Mouse (Mus musculus) c-Kit-negative CD71-positive TER-119-positive erythroid progenitor cells, embryonic 14.5 days (primary cell): ENCODE measurements around the gene Psmd1.

Source experiments
- DNase-seq: peaks from one replicate; pipeline ENCODE4 v3.0.0-alpha.2; 2013; ENCODE audit warnings: low read depth, low spot score

Psmd1 gene

DNA sequence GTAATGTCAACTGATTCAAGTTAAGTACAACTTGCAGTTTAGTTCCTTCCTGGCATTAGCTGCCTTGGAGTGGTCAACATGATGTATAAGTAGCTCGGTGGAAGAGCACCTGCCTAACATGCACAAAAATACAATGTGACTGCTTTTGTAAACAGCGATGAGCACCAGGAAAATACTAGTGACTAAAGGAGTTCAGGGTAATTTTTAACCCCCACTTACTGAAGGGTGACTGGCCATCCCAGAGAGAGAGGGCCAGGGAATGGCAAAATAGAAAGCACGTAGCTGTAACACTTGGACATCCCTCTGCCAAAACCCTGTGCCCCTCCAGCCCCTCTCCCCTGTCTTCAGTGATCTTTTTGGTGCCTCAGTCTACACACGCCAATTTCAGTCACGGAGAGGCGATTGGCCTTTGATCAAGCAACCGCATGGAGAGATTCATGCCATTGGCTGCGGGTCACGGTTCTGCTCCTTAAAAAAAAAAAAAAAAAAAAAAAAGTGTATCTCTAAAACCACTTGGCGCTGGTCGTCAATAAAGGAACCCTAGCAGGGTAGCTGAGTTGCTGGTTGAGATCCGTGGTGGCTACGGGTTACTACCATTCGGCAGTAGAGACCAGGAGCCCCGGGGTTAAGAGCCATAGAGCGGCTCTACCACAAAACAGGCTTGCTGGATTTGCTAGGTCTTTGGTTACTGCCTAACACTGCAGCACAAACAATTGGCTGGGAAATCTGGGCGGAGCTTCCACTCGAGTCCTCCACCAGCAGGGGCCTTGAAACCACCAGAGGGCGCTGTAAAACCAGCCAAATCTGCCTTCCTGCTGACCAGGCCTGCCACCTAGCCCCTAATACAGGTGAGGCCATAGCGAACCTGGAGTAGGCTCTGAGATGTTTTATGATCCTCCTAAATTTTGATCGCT lies 5.1 kb upstream of the Psmd1 start:
- peak; percentile 76 for DNase-seq

DNA sequence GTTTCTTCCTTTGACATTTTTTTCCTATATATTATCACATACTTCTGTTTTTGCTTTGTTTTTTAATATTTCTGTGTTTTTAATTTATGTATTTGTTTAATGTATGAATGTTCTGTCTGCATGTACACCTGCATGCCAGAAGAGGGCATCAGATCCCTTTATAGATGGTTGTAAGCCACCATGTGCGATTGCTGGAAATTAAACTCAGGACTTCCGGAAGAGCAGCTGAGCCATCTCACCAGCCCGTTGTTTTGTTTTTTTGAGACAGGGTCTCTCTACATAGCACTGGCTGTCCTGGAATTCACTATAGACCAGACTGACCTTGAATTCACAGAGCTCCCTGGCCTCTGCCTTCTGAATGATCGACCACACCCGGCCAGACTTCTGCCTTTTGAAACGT lies 1.7 kb upstream of the Psmd1 start:
- DNase-seq: no peak

GRCm38 (mm10) chr1:86076565-86076964 lies 12.4 kb downstream of the Psmd1 start:
- DNase-seq: no peak

- DNase-seq: no peak
Observed at GRCm38 (mm10) chr1:86094413-86094812, 30.2 kb downstream of the Psmd1 start.

GRCm38 (mm10) chr1:86105054-86105453 lies 40.9 kb downstream of the Psmd1 start:
- no peak for DNase-seq

DNA sequence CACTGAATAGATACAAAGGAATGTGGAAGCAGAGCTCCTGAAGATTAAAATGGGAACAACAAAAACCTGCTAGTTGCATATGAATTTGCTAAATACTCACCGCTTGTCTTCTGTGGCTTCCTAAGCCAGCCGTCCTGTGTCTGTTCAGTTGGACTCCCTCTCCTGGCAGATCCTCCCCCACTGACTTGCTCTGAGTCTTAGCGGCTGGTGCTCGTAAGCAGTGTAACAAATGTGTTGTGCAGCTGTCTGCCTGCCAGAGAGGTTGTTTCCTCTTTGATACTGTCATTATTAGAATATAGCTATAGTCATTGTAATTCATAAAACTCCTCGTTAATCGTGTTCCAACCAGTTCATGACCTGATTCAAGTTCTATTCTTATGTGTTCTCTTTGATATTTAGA lies 47.6 kb downstream of the Psmd1 start, which contains the start of gene Htr2b:
Gene Htr2b (minus strand): TSS at position 192 of the 400 bp plus-strand sequence.
- no peak for DNase-seq

DNA sequence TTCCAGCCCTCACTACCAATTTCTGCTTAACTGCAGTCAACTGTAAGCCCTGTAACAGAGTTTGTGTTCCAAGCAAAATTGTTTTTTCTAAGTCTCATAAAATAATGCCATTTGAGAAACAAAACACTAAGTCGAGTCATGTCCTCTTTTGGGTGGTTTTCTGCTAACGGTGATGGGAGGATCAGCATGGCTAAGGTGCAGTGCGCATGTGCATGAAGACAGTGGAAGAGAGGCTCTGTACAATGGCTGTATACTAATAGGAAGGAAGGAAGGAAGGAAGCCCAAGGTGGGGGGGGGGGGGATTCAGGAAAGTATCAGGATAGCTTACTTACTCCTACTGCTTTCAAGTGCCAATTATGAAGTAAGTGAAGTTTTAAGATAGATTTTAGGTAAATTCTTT lies 50.0 kb downstream of the Psmd1 start:
- no peak for DNase-seq

DNA sequence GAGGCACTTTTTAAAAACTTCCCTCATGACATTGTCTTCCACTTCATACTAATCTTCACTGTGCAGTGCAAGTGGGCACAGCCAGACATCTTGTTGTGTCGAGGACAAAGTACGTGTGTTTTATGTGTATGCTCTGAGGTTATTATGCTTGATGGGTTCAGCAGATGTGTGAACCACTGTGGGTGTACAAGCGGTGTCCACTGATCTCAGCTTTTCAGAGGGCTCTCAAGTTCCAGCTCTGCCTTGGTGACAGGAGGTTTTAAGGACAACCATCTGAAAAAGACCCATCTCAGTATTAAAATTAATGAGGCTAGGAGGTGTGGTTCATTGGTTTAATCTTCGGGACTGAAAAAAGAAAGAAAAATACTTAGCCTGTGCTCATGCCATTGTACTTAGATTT lies 55.4 kb downstream of the Psmd1 start:
- DNase-seq: no peak

DNA sequence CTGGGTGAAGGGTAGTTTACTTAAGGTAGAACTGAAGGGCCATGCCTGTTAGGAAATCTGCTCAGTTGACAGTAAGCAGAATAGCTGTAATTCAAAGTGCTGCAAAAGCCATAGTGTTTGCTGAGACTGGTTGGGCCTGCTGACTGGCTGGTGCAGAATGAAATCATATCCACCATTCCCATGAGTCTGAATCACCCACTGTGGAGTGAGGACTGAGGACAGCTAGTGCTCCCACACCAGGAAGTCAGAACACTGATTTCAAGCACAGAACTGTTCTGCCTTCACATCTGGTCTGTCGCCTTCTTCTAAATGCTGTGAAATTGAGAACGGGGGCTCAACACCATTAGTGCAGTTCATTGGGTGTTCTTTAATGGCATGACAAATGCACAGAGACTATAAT lies 61.8 kb downstream of the Psmd1 start:
- no peak for DNase-seq

- DNase-seq: no peak
Observed at GRCm38 (mm10) chr1:86133337-86133736, 69.2 kb downstream of the Psmd1 start, which contains the start of gene Gm21972. Gene Gm21972, plus strand, starts transcription at chr1:86133637.

DNA sequence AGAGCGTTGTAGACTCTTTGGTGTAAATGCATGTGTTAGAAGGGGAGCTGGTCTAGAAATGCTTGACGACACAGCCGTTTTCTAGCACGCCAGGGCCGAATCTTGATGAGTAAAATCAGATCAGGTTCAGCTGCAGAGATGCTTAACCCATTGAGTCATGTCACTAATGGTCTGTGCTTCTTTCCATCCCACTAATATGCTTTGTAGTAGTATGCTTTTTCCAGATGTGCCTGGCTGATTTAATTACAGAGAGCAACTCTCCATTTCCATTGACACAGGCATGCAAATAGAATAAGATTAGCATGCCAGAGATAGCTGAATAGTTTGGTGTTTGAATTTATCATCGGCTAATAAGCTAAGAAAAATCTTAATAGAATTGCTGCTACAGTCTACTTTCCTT lies 71.1 kb downstream of the Psmd1 start:
- DNase-seq: no peak

DNA sequence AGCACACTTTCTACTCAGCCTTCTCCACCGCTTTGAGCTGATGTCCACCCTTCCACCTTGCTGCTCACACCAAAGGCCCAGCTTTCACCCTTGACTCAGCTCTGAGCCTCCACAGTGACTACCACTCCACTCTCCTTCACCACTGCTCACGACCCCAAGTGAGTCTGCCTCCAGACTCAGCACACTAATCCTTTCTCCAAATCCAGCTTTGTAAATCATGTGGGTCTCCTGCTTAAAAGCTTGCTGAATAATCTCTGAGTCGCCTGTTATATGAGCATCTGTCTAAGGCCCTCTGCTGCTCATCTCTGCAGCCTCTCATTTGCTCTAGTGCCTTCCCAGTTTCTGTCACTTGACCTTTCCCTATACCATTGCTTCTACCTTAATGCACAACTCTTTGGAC lies 76.9 kb downstream of the Psmd1 start:
- no peak for DNase-seq

DNA sequence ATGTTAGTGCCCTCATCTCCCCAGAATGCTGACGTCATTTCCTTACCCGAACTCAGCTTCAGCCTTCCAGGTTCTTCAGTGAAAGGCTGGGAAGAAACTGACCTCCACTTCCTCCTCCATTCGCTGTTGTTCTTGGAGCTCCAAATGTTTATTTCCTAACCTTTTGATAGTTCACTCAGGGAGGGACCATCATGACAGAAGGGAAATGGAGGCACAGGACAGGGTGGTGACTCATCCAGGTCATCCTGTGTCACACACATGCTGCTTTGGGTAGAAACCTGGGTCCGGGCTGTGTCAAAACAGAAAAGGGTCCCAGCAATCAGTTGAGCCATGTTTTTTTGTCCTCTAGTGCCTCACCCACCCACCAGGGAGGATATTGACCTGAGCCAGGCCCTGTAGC lies 79.0 kb downstream of the Psmd1 start:
- DNase-seq: no peak

DNA sequence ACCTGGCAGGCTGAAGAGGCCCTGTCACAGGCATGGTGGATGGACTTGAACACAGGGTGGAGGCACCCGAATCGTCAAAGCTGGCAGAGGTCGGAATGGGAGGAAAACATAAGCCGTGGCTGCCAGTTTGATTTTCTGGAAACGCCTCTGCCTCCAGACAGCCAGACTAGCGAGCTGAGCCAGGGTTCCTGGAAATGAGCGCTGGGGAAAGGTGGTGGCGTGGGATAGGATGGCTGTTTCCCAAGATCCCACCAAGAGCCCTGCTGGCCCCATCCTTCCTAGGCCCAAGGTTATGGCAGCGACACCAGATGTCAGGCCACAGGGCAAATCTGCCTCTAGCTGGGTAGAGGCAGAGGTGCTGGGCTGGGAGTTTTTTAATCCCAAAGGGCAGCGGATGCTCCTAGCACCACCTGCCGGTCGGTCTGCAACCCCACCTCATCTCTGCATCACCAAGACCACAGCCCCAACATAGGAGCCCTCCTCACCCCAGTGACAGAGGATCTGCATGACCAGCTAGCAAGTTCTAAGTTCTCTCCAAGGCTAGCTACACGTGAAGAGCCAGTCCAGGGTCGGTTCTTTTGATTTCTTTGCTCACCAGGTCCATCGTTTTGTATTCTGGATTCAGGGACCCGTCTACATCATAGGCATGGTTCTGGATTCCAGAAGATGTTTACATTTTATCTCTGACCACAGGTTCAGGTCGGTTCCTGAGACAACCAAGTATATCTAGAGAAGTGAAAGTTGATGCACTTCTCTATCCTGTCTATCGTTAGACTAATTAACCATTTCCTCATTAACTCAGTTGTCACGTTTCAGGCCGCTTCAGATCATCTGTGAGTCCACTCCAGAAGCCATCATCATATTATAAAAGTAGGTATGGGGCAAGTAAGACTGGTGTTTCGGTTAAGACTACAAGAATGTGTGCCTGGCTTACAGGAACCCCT lies 80.1 kb downstream of the Psmd1 start:
- DNase-seq: no peak

GRCm38 (mm10) chr1:86146293-86146692 lies 82.1 kb downstream of the Psmd1 start:
- no peak for DNase-seq

DNA sequence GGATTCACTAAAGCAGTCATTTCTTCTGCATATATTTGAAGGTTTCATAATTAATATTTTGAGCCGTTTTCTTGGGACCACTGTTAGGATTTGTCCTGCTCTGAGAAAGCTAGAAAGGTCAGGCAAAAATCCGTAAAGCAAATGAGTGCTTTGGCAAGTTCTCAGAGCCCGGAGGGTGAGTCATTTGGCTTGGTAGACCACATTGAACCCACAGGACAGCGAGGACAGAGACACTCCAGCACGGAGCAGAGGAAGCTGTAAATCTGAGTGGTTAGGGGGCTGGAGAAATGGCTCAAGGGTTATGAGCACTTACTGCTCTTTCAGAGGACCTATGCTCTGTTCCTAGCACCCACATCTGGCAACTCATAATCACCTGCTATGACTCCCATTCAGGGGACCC lies 83.4 kb downstream of the Psmd1 start:
- DNase-seq: no peak

DNA sequence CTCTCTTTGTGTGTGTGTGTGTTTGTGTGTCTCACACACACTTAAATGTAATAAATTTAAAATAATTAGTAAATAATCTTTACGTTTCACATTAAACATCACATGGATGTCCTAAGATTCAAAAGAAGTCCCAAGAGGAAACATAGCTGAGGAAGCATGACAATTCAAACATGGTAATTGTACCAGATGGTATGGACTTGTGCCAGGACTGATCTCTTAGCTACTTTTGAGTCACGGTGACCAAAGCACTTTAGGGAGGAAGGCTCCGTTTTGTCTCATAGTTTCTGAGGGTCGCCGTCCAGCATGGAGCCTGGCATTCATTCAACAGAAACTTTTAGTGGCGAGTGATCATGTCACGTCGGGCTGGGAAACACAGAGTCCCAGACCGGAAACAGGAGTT lies 84.0 kb downstream of the Psmd1 start:
- no peak for DNase-seq

GRCm38 (mm10) chr1:86150929-86151328 lies 86.7 kb downstream of the Psmd1 start:
- no peak for DNase-seq

DNA sequence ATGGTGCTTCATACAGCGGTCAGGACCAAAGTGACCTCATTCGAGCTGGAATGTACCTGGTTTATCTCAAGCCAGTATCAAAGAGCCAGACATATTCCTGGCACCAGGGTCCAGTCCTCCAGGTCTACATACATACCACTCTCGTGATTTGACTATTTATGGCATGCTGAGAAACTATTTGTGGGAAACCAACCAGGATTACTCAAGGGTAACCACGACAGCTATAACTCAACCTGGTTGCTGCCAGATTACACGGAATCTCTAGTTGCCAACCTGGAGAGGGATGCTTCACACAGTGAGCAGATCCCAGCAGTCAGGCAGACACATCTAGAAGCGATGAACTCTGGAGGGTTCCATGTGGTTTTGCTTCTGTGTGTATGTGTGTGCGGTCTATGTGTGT lies 87.2 kb downstream of the Psmd1 start:
- no peak for DNase-seq

GRCm38 (mm10) chr1:86152618-86153017 lies 88.4 kb downstream of the Psmd1 start:
- no peak for DNase-seq

DNA sequence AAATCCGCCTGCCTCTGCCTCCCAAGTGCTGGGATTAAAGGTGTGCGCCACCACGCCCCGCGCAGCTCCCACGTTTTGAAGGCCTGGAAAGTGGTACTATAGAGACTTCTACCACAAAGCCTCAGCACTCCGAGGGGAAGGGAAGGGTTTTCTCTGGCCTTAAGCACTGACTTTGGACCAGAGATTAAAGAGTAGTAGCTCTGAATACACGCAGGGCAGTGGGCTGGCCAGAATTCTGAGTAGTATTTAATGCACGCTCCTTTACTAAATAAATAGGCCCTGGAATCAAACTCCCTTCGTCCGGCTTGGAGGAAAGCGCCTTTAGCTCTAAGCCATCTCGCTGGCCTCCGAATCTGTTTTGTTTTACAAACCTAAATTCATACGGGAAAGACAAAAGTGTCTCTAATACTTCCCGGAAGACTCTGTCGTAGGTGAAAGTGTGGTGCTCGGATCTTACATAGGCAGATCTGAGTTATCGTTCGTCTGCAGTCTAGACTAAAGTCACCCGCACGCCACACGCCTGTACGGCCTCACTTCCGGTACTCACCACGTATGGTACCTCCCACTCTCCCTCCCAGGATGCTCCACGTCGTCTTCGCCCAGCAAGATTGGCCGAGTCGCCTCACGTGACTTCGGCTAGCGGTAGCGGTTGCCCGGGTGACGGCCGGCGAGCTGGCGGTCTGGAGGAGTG lies 90.1 kb downstream of the Psmd1 start, which contains the start of gene Armc9:
Gene Armc9 (plus strand): TSS at position 648 of the 691 bp plus-strand sequence.
- DNase-seq: peak; percentile 91

- no peak for DNase-seq
Observed at GRCm38 (mm10) chr1:86154824-86155164, 90.6 kb downstream of the Psmd1 start.
